Mouse (Mus musculus): ENCODE data around the gene Lmnb2. TPM values are rescaled to one million over a fixed set of nuclear protein-coding genes. Genes with fewer than 3 reads are reported as not detected.

Gene Lmnb2
- polyA plus RNA-seq, 1 experiment from 2014 or later = 75.2 TPM

Other genes starting within 250 kb of the Lmnb2 start
- 122 and 124 TPM in 2 replicates for gene Mknk2, start 240.1 kb downstream of the Lmnb2 start, polyA plus RNA-seq (2016; fragmentation: Nextera tagmentation; extraction: Ambion mirVana)
- 51.1 and 51.7 TPM in 2 replicates for gene Mob3a, start 216.3 kb downstream of the Lmnb2 start, polyA plus RNA-seq (2016; fragmentation: Nextera tagmentation; extraction: Ambion mirVana)
- gene Izumo4, start 216.1 kb downstream of the Lmnb2 start, polyA plus RNA-seq (2016; fragmentation: Nextera tagmentation; extraction: Ambion mirVana) = 12.5 and 16.5 TPM in 2 replicates
- 73.8 and 76.8 TPM in 2 replicates for gene Ap3d1, start 176.0 kb downstream of the Lmnb2 start, polyA plus RNA-seq (2016; fragmentation: Nextera tagmentation; extraction: Ambion mirVana)
- 21.8 and 22.8 TPM in 2 replicates for gene Dot1l, start 163.0 kb downstream of the Lmnb2 start, polyA plus RNA-seq (2016; fragmentation: Nextera tagmentation; extraction: Ambion mirVana)
- gene Sf3a2, start 120.0 kb downstream of the Lmnb2 start, polyA plus RNA-seq (2016; fragmentation: Nextera tagmentation; extraction: Ambion mirVana) = 63.0 and 72.8 TPM in 2 replicates
- gene Plekhj1, start 119.6 kb downstream of the Lmnb2 start, polyA plus RNA-seq (2016; fragmentation: Nextera tagmentation; extraction: Ambion mirVana) = 132 and 144 TPM in 2 replicates
- gene Amh, start 113.0 kb downstream of the Lmnb2 start, polyA plus RNA-seq (2016; fragmentation: Nextera tagmentation; extraction: Ambion mirVana) = not detected in 2 replicates
- gene Jsrp1, start 104.7 kb downstream of the Lmnb2 start, polyA plus RNA-seq (2016; fragmentation: Nextera tagmentation; extraction: Ambion mirVana) = 1.6 and 1.7 TPM in 2 replicates
- gene Oaz1, start 91.6 kb downstream of the Lmnb2 start, polyA plus RNA-seq (2016; fragmentation: Nextera tagmentation; extraction: Ambion mirVana) = 1,783 and 1,832 TPM in 2 replicates
- gene Lingo3, start 74.2 kb downstream of the Lmnb2 start, polyA plus RNA-seq (2016; fragmentation: Nextera tagmentation; extraction: Ambion mirVana) = 0.79 and 0.87 TPM in 2 replicates
- 344 and 378 TPM in 2 replicates for gene Lsm7, start 63.0 kb downstream of the Lmnb2 start, polyA plus RNA-seq (2016; fragmentation: Nextera tagmentation; extraction: Ambion mirVana)
- gene Sppl2b, start 63.0 kb downstream of the Lmnb2 start, polyA plus RNA-seq (2016; fragmentation: Nextera tagmentation; extraction: Ambion mirVana) = 43.7 and 50.3 TPM in 2 replicates
- 0.08 TPM in 1 of 2 replicates, not detected in the other for gene Tmprss9, start 46.4 kb downstream of the Lmnb2 start, polyA plus RNA-seq (2016; fragmentation: Nextera tagmentation; extraction: Ambion mirVana)
- gene Timm13, start 17.3 kb downstream of the Lmnb2 start, polyA plus RNA-seq (2016; fragmentation: Nextera tagmentation; extraction: Ambion mirVana) = 318 and 327 TPM in 2 replicates
- 19.4 and 20.6 TPM in 2 replicates for gene Gadd45b, start 11.8 kb upstream of the Lmnb2 start, polyA plus RNA-seq (2016; fragmentation: Nextera tagmentation; extraction: Ambion mirVana)
- gene Gng7, start 96.7 kb upstream of the Lmnb2 start, polyA plus RNA-seq (2016; fragmentation: Nextera tagmentation; extraction: Ambion mirVana) = 6.2 and 6.4 TPM in 2 replicates
- 0.33 TPM in 1 of 2 replicates, not detected in the other for gene Diras1, start 107.4 kb upstream of the Lmnb2 start, polyA plus RNA-seq (2016; fragmentation: Nextera tagmentation; extraction: Ambion mirVana)
- gene Slc39a3, start 119.2 kb upstream of the Lmnb2 start, polyA plus RNA-seq (2016; fragmentation: Nextera tagmentation; extraction: Ambion mirVana) = 17.0 and 17.6 TPM in 2 replicates
- gene Sgta, start 141.9 kb upstream of the Lmnb2 start, polyA plus RNA-seq (2016; fragmentation: Nextera tagmentation; extraction: Ambion mirVana) = 225 and 235 TPM in 2 replicates
- 68.1 and 68.3 TPM in 2 replicates for gene Thop1, start 151.8 kb upstream of the Lmnb2 start, polyA plus RNA-seq (2016; fragmentation: Nextera tagmentation; extraction: Ambion mirVana)
- 0.45 and 0.61 TPM in 2 replicates for gene Creb3l3, start 180.6 kb upstream of the Lmnb2 start, polyA plus RNA-seq (2016; fragmentation: Nextera tagmentation; extraction: Ambion mirVana)
- 220 and 229 TPM in 2 replicates for gene Map2k2, start 187.7 kb upstream of the Lmnb2 start, polyA plus RNA-seq (2016; fragmentation: Nextera tagmentation; extraction: Ambion mirVana)
- gene Zbtb7a, start 217.0 kb upstream of the Lmnb2 start, polyA plus RNA-seq (2016; fragmentation: Nextera tagmentation; extraction: Ambion mirVana) = 19.0 and 19.7 TPM in 2 replicates
- 57.7 and 62.1 TPM in 2 replicates for gene Pias4, start 249.7 kb upstream of the Lmnb2 start, polyA plus RNA-seq (2016; fragmentation: Nextera tagmentation; extraction: Ambion mirVana)